Mouse (Mus musculus) heart, postnatal 0 days (tissue): ENCODE results near the gene Cds1. TPM values are rescaled to one million over a fixed set of nuclear protein-coding genes. Genes with fewer than 3 reads are reported as not detected.

ENCODE experiments used
- ATAC-seq: fragments of 200-750 bp; cut with Nextera tagmentation; 2 replicates; pipeline ENCODE4 v1.8.0; 2017; ENCODE audit warnings: low read depth, moderate number of reproducible peaks, moderate library complexity; ENCODE audit not compliant: insufficient read depth
- DNase-seq: peaks from one replicate; pipeline ENCODE4 v3.0.0-alpha.2; 2016; ENCODE audit warnings: low spot score
- H3K27ac ChIP-seq: fragments of 300-500 bp; sonication (generic); 2 replicates; pipeline ENCODE4 v1.5.1; 2014; ENCODE audit warnings: low read depth, mild to moderate bottlenecking
- H3K27me3 ChIP-seq: fragments of 300-500 bp; sonication (generic); 2 replicates; pipeline ENCODE4 v1.6.1; 2014; ENCODE audit warnings: low read length, mixed read lengths; ENCODE audit not compliant: control insufficient read depth, insufficient read depth
- H3K36me3 ChIP-seq: fragments of 300-500 bp; sonication (generic); replicated peaks from 2 replicates; pipeline ENCODE4 v1.6.1; 2014; ENCODE audit warnings: low read length, mixed read lengths; ENCODE audit not compliant: control insufficient read depth, insufficient read depth
- H3K4me1 ChIP-seq: fragments of 300-500 bp; sonication (generic); 2 replicates; pipeline ENCODE4 v1.6.1; 2014; ENCODE audit warnings: antibody characterized with exemption; ENCODE audit not compliant: control insufficient read depth, insufficient read depth
- H3K4me2 ChIP-seq: fragments of 300-500 bp; sonication (generic); 2 replicates; pipeline ENCODE4 v1.6.1; 2014; ENCODE audit warnings: low read depth, mild to moderate bottlenecking, low read length, moderate library complexity
- H3K4me3 ChIP-seq: fragments of 300-500 bp; sonication (generic); 2 replicates; pipeline ENCODE4 v1.5.1; 2014; ENCODE audit warnings: low read depth, low read length
- H3K9ac ChIP-seq: fragments of 300-500 bp; sonication (generic); replicated peaks from 2 replicates; pipeline ENCODE4 v1.6.1; 2014; ENCODE audit warnings: low read depth, low read length, mixed read lengths
- H3K9me3 ChIP-seq: fragments of 300-500 bp; sonication (generic); replicated peaks from 2 replicates; pipeline ENCODE4 v1.6.1; 2016; ENCODE audit warnings: low read length; ENCODE audit not compliant: control insufficient read depth
- CTCF ChIP-seq: IDR thresholded peaks from 2 replicates; pipeline ENCODE4 v1.5.1; 2016; ENCODE audit warnings: antibody characterized with exemption, control low read depth, low read depth
- EP300 ChIP-seq: IDR thresholded peaks from 2 replicates; pipeline ENCODE4 v1.6.1; 2016; ENCODE audit warnings: antibody characterized with exemption, low read depth
- WGBS: fragments of 180-500 bp; shearing (Covaris S2); extraction: QIAGEN DNeasy Blood & Tissue Kit; methylation state at CpG from one replicate; pipeline ENCODE4 v1.1.7; 2014; 5-methylcytosine and 5-hydroxymethylcytosine counted together
- polyA plus RNA-seq: library from polyadenylated mRNA; unstranded; fragments of >200 nt; fragmentation: Nextera tagmentation; extraction: Ambion mirVana; gene quantifications from 2 replicates; pipeline ENCODE4 v1.2.1, GENCODE M21; 2015
- total RNA-seq: library from RNA; depleted of rRNA; stranded (reverse); fragments of >200 nt; gene quantifications from 2 replicates; pipeline ENCODE4 v1.2.3, GENCODE M21; 2014; ENCODE audit warnings: low replicate concordance

The Cds1 gene
- total and polyA plus RNA-seq, 2 experiments from 2014 or later: 0.45 to 7.0 TPM

DNA sequence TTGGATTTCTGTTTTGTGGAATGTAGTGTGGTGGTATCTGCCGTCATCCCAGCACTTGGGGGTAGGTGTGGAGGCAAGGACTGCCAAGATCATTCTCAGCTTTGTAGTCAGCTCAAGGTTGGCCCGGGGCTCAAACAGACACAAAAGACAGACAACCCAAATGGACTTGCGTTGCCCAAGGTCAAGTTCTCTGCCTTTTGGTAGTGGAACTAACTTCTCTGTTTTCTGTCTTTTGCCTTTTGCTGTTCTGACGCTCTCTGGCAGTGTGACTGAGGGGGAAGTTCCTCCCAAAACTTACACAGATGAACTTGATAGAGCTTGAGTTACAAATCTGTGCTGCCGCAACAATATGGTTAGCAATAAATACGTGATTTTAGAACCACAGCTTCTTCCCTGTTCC lies 1.3 kb downstream of the Cds1 start:
- TF ChIP-seq CTCF (no peak), EP300 (no peak)
- H3K4me2 ChIP-seq: peak overlapping the region; percentile 100
- DNase-seq: no peak
- H3K27ac ChIP-seq: no peak overlapping the region
- no peaks in the 10 kb centered on the region for H3K9me3 ChIP-seq
- H3K4me3 ChIP-seq: peak overlapping the region; percentile 68
- H3K27me3 ChIP-seq: peaks cover 63% of the 10 kb centered on the region
- H3K9ac ChIP-seq: no peak overlapping the region
- H3K36me3 ChIP-seq: no peaks in the 10 kb centered on the region
- H3K4me1 ChIP-seq: no peaks in the 10 kb centered on the region
- no peak for ATAC-seq
- WGBS: 27% methylated on average over 6 of the region's 6 CpGs

- H3K4me2 ChIP-seq: no peak overlapping the region
- WGBS: 49% methylated on average over 5 of the region's 5 CpGs
- H3K27ac ChIP-seq: no peak overlapping the region
- H3K27me3 ChIP-seq: peaks cover 63% of the 10 kb centered on the region
- ATAC-seq: no peak
- no peak for DNase-seq
- H3K4me3 ChIP-seq: no peak overlapping the region
- no peaks in the 10 kb centered on the region for H3K4me1 ChIP-seq
- no peaks in the 10 kb centered on the region for H3K9me3 ChIP-seq
- no peak overlapping the region for H3K9ac ChIP-seq
- H3K36me3 ChIP-seq: no peaks in the 10 kb centered on the region
- no peak for TF ChIP-seq CTCF
- TF ChIP-seq EP300: no peak
Measured at GRCm38 (mm10) chr5:101767086-101767485, 2.2 kb downstream of the Cds1 start.

DNA sequence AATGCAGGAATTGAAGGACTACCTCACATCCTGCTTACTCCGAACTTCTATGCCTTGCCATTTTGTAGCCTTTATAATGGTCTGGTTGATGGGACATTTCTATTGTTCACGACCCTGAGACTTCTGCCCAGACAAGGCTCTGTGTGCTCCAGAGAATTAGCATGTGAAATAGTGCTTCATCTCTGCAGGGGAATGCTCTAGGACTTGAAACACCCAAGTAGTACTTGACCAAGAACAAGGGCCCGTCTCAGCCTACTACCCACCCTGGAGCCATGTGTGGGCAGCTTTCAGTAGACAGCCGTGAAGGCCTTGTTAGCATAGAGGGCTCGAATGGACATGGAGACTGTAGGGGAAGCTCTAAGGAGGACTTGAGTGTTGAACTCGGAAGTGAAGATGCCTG lies 2.6 kb downstream of the Cds1 start:
- Histone ChIP-seq H3K36me3 (no peaks in the 10 kb centered on the region), H3K4me1 (no peaks in the 10 kb centered on the region), H3K27me3 (peaks cover 63% of the 10 kb centered on the region), H3K27ac (no peak overlapping the region), H3K4me3 (no peak overlapping the region), H3K9me3 (no peaks in the 10 kb centered on the region), H3K9ac (no peak overlapping the region), H3K4me2 (no peak overlapping the region)
- DNase-seq (no peak), ATAC-seq (no peak)
- WGBS: 69% methylated on average over 6 of the region's 6 CpGs
- no peak for TF ChIP-seq CTCF
- no peak for TF ChIP-seq EP300

GRCm38 (mm10) chr5:101768558-101768957 lies 3.6 kb downstream of the Cds1 start:
- H3K9me3 ChIP-seq: no peaks in the 10 kb centered on the region
- no peak overlapping the region for H3K4me2 ChIP-seq
- H3K27ac ChIP-seq: no peak overlapping the region
- ATAC-seq (no peak), DNase-seq (no peak)
- peaks cover 55% of the 10 kb centered on the region for H3K27me3 ChIP-seq
- no peak overlapping the region for H3K9ac ChIP-seq
- WGBS: 86% methylated on average over 7 of the region's 7 CpGs
- H3K4me1 ChIP-seq: no peaks in the 10 kb centered on the region
- no peaks in the 10 kb centered on the region for H3K36me3 ChIP-seq
- no peak for TF ChIP-seq EP300
- no peak for TF ChIP-seq CTCF
- H3K4me3 ChIP-seq: no peak overlapping the region

- no peak overlapping the region for H3K9ac ChIP-seq
- H3K9me3 ChIP-seq: no peaks in the 10 kb centered on the region
- H3K4me1 ChIP-seq: no peaks in the 10 kb centered on the region
- DNase-seq: no peak
- H3K27ac ChIP-seq: no peak overlapping the region
- TF ChIP-seq CTCF (no peak), EP300 (no peak)
- 76% methylated on average over 9 of the region's 9 CpGs for WGBS
- no peak overlapping the region for H3K4me3 ChIP-seq
- peaks cover 16% of the 10 kb centered on the region; the same call in 1 of the 2 replicates for H3K27me3 ChIP-seq
- H3K36me3 ChIP-seq: no peaks in the 10 kb centered on the region
- no peak for ATAC-seq
- H3K4me2 ChIP-seq: no peak overlapping the region
Measured at GRCm38 (mm10) chr5:101772621-101773020, 7.7 kb downstream of the Cds1 start.

- WGBS: 85% methylated on average over 8 of the region's 8 CpGs
- no peak for DNase-seq
- no peak for ATAC-seq
- no peak for TF ChIP-seq EP300
- no peak for TF ChIP-seq CTCF
- no peak overlapping the region for H3K27ac ChIP-seq
- H3K9ac ChIP-seq: no peak overlapping the region
- H3K36me3 ChIP-seq: no peaks in the 10 kb centered on the region
- H3K4me3 ChIP-seq: no peak overlapping the region
- H3K27me3 ChIP-seq: peaks cover 2% of the 10 kb centered on the region; the same call in 1 of the 2 replicates
- H3K4me1 ChIP-seq: no peaks in the 10 kb centered on the region
- H3K4me2 ChIP-seq: no peak overlapping the region
- no peaks in the 10 kb centered on the region for H3K9me3 ChIP-seq
Measured at GRCm38 (mm10) chr5:101775262-101775661, 10.3 kb downstream of the Cds1 start.
